In the genomic region with DNA sequence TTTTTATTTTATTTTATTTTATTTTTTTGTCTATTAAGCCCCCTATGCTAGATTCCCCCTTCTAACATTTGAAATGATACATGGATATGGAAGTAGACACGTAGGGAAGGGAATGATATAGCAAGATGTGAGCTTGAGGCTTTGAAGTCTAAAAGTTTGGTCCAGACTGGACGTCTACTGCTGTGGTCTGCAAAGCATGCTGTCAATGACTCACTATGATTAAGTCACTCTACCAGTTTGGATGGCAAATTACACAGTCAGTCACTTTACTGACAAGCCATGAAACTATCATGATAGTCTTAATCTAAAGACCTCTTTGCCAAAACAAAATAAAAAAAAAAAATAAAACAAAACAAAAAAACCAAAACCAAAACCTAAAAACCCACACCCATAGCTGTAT, we compare ENCODE assay signal across 23 mouse cellular contexts.
DNase-seq lines count a peak whose midpoint lies in the region; ATAC-seq and TF ChIP-seq lines count a peak whose summit lies in the region.
"Had no signal": no experiment of that assay in that cellular context is flagged by ENCODE, and none has a peak within 500 bp of the region (broad histone marks: within the 10 kb centered on the region; RNA-seq: fewer than 3 reads in every experiment).

No protein-coding gene starts in this region.

- H3K27ac ChIP-seq in midbrain, embryonic 11.5 days (ENCODE audit: low read depth, low read length): no peak overlapping the region
- no peak overlapping the region for H3K27ac ChIP-seq in midbrain, embryonic 10.5 days (replicated peaks)

- H3K27me3 ChIP-seq in midbrain, embryonic 11.5 days (ENCODE audit: control insufficient read depth, insufficient read depth, low read length): no peaks in the 10 kb centered on the region
- H3K27me3 ChIP-seq in midbrain, embryonic 10.5 days (ENCODE audit: low read depth, poor library complexity, severe bottlenecking): peaks cover 13% of the 10 kb centered on the region; the same call in 1 of the 2 replicates
- H3K27me3 ChIP-seq in C2C12 (ENCODE audit: control insufficient read depth, insufficient read depth, insufficient read length): no peaks in the 10 kb centered on the region
- H3K27me3 ChIP-seq: CH12.LX, Patski had no signal

- peaks cover 3% of the 10 kb centered on the region; the same call in 1 of the 2 replicates for H3K4me1 ChIP-seq in midbrain, embryonic 11.5 days (ENCODE audit: control insufficient read depth, insufficient read depth, low read length)
- H3K4me1 ChIP-seq in midbrain, embryonic 10.5 days: peaks cover 32% of the 10 kb centered on the region

- no peaks in the 10 kb centered on the region for H3K79me3 ChIP-seq in C2C12 (ENCODE audit: low read depth)

- no peak overlapping the region for H3ac ChIP-seq in C2C12 (ENCODE audit: control insufficient read depth, insufficient read length, low read depth)

- no peak overlapping the region for H3K4me2 ChIP-seq in midbrain, embryonic 11.5 days

- no peaks in the 10 kb centered on the region for H3K36me3 ChIP-seq in midbrain, embryonic 11.5 days (ENCODE audit: control insufficient read depth, insufficient read depth, low read length)
- no peaks in the 10 kb centered on the region for H3K36me3 ChIP-seq in midbrain, embryonic 10.5 days
- H3K36me3 ChIP-seq in C2C12 (ENCODE audit: control insufficient read depth, insufficient read depth): no peaks in the 10 kb centered on the region
- H3K36me3 ChIP-seq: G1E had no signal

- no peak for DNase-seq in midbrain, embryonic 11.5 days (ENCODE audit: low spot score, missing footprints)
- no peak for DNase-seq in midbrain, embryonic 10.5 days (ENCODE audit: low spot score)
- peak; percentile 28 for DNase-seq in Muller cell, postnatal 12 days (ENCODE audit: inconsistent ontology term)
- DNase-seq in left cerebral cortex, adult 11 months (ENCODE audit: low spot score): no peak
- DNase-seq: adrenal gland, adult 2 months; adrenal gland, adult 8-10 months; adrenal gland, postnatal 10 days; adrenal gland, postnatal 14 days; adrenal gland, postnatal 25 days; adrenal gland, postnatal 36 days; B cell, adult 2 months; cerebellum, adult 11 months; cerebellum, adult 11-12 months; cerebellum, adult 18-20 months; cerebellum, adult 2 months; cerebellum, adult 8-10 months had no signal

- no peaks in the 10 kb centered on the region for H3K79me2 ChIP-seq in C2C12 (ENCODE audit: control insufficient read depth, insufficient read depth)

- 38% methylated on average over 2 of the region's 2 CpGs for WGBS in midbrain, embryonic 11.5 days
- 39% methylated on average over 2 of the region's 2 CpGs for WGBS in midbrain, embryonic 10.5 days

- peak; percentile 65 for ATAC-seq in midbrain, embryonic 11.5 days (ENCODE audit: low FRiP score)
- ATAC-seq in megakaryocyte-erythroid progenitor cell, adult 5-6 weeks (replicated peaks; ENCODE audit: low FRiP score, low TSS enrichment, poor library complexity, severe bottlenecking): no peak
- ATAC-seq: activated CD4-positive, CD25-positive, alpha-beta regulatory T cell, adult 4 months; CD4-positive, CD25-positive, alpha-beta regulatory T cell, adult 4 months; Patski had no signal

- no peak for TF ChIP-seq CTCF in C2C12 (IDR thresholded peaks at IDR 0.05; ENCODE audit: control insufficient read depth, insufficient read depth, insufficient read length)

- no peak overlapping the region for H3K9ac ChIP-seq in midbrain, embryonic 11.5 days (ENCODE audit: low read length)

- H3K4me3 ChIP-seq in midbrain, embryonic 11.5 days (ENCODE audit: low read depth, low read length): no peak overlapping the region
- no peak overlapping the region for H3K4me3 ChIP-seq in midbrain, embryonic 10.5 days
- no peak overlapping the region for H3K4me3 ChIP-seq in C2C12 (ENCODE audit: insufficient read depth, poor library complexity, severe bottlenecking)

- no peaks in the 10 kb centered on the region for H3K9me3 ChIP-seq in midbrain, embryonic 11.5 days (ENCODE audit: control insufficient read depth, low read length)
- no peaks in the 10 kb centered on the region for H3K9me3 ChIP-seq in midbrain, embryonic 10.5 days (replicated peaks)

TF ChIP-seq in C2C12, 6 proteins besides CTCF, POLR2A, EP300 and RAD21:
- TF ChIP-seq FOSL1 (IDR thresholded peaks at IDR 0.05; ENCODE audit: insufficient read depth, low read length, poor library complexity, severe bottlenecking): peak; percentile 68
- TF ChIP-seq MYOG (IDR thresholded peaks at IDR 0.05; ENCODE audit: control insufficient read depth, extremely low read depth, insufficient read length): no peak
